Mouse (Mus musculus) c-Kit-positive CD71-positive TER-119-positive erythroid progenitor cells, embryonic 14.5 days (primary cell): ENCODE measurements at regions not wholly inside any gene's neighbourhood (a gene's known extent, or its start where the extent isn't known, plus 50 kb on each side); places are given as distances from the start of the nearest gene placed in this dataset.

ENCODE experiments used
- DNase-seq: peaks from one replicate; pipeline ENCODE4 v3.0.0-alpha.2; 2013; ENCODE audit warnings: low spot score

- DNase-seq, result no peak
These were observed 155.6 kb upstream of the Itga1 start for GRCm38 (mm10) chr13:115257345-115257744.

GRCm38 (mm10) chr13:115252541-115252940 is 150.8 kb upstream of the Itga1 start:
- no peak for DNase-seq

GRCm38 (mm10) chr13:115231981-115232380 is 130.2 kb upstream of the Itga1 start:
- no peak for DNase-seq

- peak; percentile 37 for DNase-seq
These were observed 128.7 kb upstream of the Itga1 start for GRCm38 (mm10) chr13:115230494-115230893.

GRCm38 (mm10) chr13:115226824-115227223 is 125.1 kb upstream of the Itga1 start:
- no peak for DNase-seq

- no peak for DNase-seq
These were observed 117.9 kb upstream of the Itga1 start for GRCm38 (mm10) chr13:115219701-115220100.

- no peak for DNase-seq
These were observed 109.5 kb upstream of the Itga1 start for GRCm38 (mm10) chr13:115211285-115211684.

GRCm38 (mm10) chr13:115210643-115211208 is 109.0 kb upstream of the Itga1 start:
- no peak for DNase-seq

GRCm38 (mm10) chr13:115209402-115210192 is 107.8 kb upstream of the Itga1 start:
- no peak for DNase-seq

GRCm38 (mm10) chr13:115206723-115207122 is 105.0 kb upstream of the Itga1 start:
- no peak for DNase-seq

GRCm38 (mm10) chr13:115199166-115199565 is 97.4 kb upstream of the Itga1 start:
- no peak for DNase-seq

GRCm38 (mm10) chr13:115188066-115188465 is 86.3 kb upstream of the Itga1 start:
- DNase-seq, result no peak

- no peak for DNase-seq
These were observed 85.6 kb upstream of the Itga1 start for GRCm38 (mm10) chr13:115187356-115187755.

GRCm38 (mm10) chr13:115182211-115182870 is 80.6 kb upstream of the Itga1 start:
- DNase-seq, result no peak

- DNase-seq, result no peak
These were observed 76.6 kb upstream of the Itga1 start for GRCm38 (mm10) chr13:115178175-115178917.

- no peak for DNase-seq
These were observed 69.7 kb upstream of the Itga1 start for GRCm38 (mm10) chr13:115171347-115172062.

- DNase-seq, result no peak
These were observed 64.2 kb upstream of the Itga1 start for GRCm38 (mm10) chr13:115165981-115166380.

- no peak for DNase-seq
These were observed 61.1 kb upstream of the Itga1 start for GRCm38 (mm10) chr13:115162689-115163413.

- no peak for DNase-seq
These were observed 57.6 kb upstream of the Itga1 start for GRCm38 (mm10) chr13:115159386-115159785.
